Mouse (Mus musculus): ENCODE measurements around the gene Dennd2c.

DNA sequence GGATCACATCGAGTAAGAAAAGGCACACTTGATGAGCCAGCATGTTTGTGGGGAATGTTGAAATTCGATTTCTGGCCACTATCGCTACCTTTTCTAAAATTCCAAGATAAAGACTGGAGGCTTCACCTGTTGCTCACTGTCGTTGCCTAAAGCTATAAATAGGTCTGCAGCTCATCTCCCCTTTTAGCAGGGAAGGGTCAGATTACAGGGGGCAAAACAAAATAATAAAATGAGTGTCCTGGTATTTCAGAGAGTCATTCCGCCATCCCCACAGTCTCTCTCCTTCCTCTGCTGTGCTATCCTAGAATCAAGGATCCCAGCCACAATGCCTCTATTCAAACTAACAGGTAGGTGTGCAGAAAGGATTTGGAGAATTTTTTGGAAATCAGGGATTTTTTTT lies 28.6 kb upstream of the Dennd2c start, which contains the start of gene Ampd1:
- no peak for TF ChIP-seq CTCF (conservative IDR thresholded peaks at IDR 0.05; ENCODE audit: low read length)
- no peak for TF ChIP-seq NANOG (IDR thresholded peaks at IDR 0.05; ENCODE audit: borderline replicate concordance, low read length)
- TF ChIP-seq POU5F1 (IDR thresholded peaks at IDR 0.05; ENCODE audit: borderline replicate concordance, low read length): no peak

Measured in E14TG2a.4 (cell line).